ENCODE assay signal across 9 mouse cellular contexts in the genomic region with DNA sequence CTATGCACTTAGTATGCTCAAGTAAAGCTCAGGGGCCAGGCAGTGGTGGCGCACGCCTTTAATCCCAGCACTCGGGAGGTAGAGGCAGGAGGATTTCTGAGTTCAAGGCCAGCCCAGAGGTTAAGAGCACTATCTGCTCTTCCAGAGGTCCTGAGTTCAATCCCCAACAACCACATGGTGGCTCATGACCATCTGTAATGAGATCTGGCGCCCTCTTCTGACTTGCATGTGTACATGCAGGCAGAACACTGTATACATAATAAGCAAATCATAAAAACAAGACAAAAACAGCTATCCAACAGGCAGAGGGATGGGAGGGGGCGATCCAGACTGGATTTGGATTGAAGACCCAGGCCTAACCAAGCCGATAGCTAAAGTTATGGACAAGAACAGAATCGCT. TPM values are rescaled to one million over a fixed set of nuclear protein-coding genes. Genes with fewer than 3 reads are reported as not detected.
DNase-seq lines count a peak whose midpoint lies in the region; ATAC-seq and TF ChIP-seq lines count a peak whose summit lies in the region.
"Had no signal": no experiment of that assay in that cellular context is flagged by ENCODE, and none has a peak within 500 bp of the region (broad histone marks: within the 10 kb centered on the region; RNA-seq: fewer than 3 reads in every experiment).

No protein-coding gene starts in this region.

- no peak overlapping the region for H3K9ac ChIP-seq in lung, embryonic 14.5 days
- H3K9ac ChIP-seq in stomach, postnatal 0 days (ENCODE audit: low read length), result no peak overlapping the region

- TF ChIP-seq EP300 in stomach, postnatal 0 days (optimal IDR thresholded peaks at IDR 0.05), result no peak

- H3K36me3 ChIP-seq in lung, embryonic 14.5 days (ENCODE audit: insufficient read depth), result no peaks in the 10 kb centered on the region
- no peaks in the 10 kb centered on the region for H3K36me3 ChIP-seq in stomach, postnatal 0 days (ENCODE audit: control insufficient read depth, insufficient read depth, low read length)

- WGBS in lung, embryonic 14.5 days, result 72% methylated on average over 7 of the region's 7 CpGs
- WGBS in stomach, postnatal 0 days, result 66% methylated on average over 7 of the region's 7 CpGs

- no peaks in the 10 kb centered on the region for H3K27me3 ChIP-seq in lung, embryonic 14.5 days (ENCODE audit: insufficient read depth, low read length)
- H3K27me3 ChIP-seq in stomach, postnatal 0 days (ENCODE audit: control insufficient read depth, insufficient read depth, low read length), result no peaks in the 10 kb centered on the region

- no peak for TF ChIP-seq POLR2A in bone marrow macrophage, adult 2 months (IDR thresholded peaks at IDR 0.05; ENCODE audit: borderline replicate concordance, low read depth, low read length)

- peak; percentile 60 for TF ChIP-seq CTCF in gastrocnemius, adult 2 months (IDR thresholded peaks at IDR 0.05)
- TF ChIP-seq CTCF in lung, embryonic 14.5 days (IDR thresholded peaks at IDR 0.05; ENCODE audit: low read depth), result peak; percentile 60
- TF ChIP-seq CTCF in bone marrow macrophage, adult 2 months (IDR thresholded peaks at IDR 0.05; ENCODE audit: low read depth, low read length), result peak; percentile 41; the same call in 1 of the 2 replicates
- peak; percentile 77 for TF ChIP-seq CTCF in stomach, postnatal 0 days (IDR thresholded peaks at IDR 0.05; ENCODE audit: low read depth)

- no peak overlapping the region for H3K4me2 ChIP-seq in lung, embryonic 14.5 days
- H3K4me2 ChIP-seq in stomach, postnatal 0 days (replicated peaks; ENCODE audit: low read depth), result no peak overlapping the region

- intact Hi-C loops in gastrocnemius, adult 2 months (cut with DNase I), result no loop called here
- intact Hi-C loops in left cerebral cortex, postnatal 36 days (cut with DNase I), result no loop called here

- H3K27ac ChIP-seq in gastrocnemius, adult 2 months, result no peak overlapping the region
- 0 out of 2 replicates have a peak overlapping the region, but pooled peaks have one; percentile 36 for H3K27ac ChIP-seq in lung, embryonic 14.5 days (ENCODE audit: low read depth)
- no peak overlapping the region for H3K27ac ChIP-seq in bone marrow macrophage, adult 2 months (ENCODE audit: insufficient read depth, low read depth, low read length)
- peak overlapping the region; percentile 80 for H3K27ac ChIP-seq in stomach, postnatal 0 days (replicated peaks)

- H3K4me1 ChIP-seq in lung, embryonic 14.5 days (ENCODE audit: insufficient read depth), result peaks cover 11% of the 10 kb centered on the region
- H3K4me1 ChIP-seq in bone marrow macrophage, adult 2 months (ENCODE audit: control insufficient read depth, insufficient read depth, low read length), result peaks cover 17% of the 10 kb centered on the region
- no peaks in the 10 kb centered on the region for H3K4me1 ChIP-seq in stomach, postnatal 0 days (replicated peaks; ENCODE audit: control insufficient read depth, insufficient read depth)

- peak; percentile 19 for DNase-seq in gastrocnemius, adult 2 months
- no peak for DNase-seq in gastrocnemius, postnatal 25 days
- peak; percentile 64 for DNase-seq in lung, embryonic 14.5 days
- no peak for DNase-seq in lung, postnatal 10 days
- no peak for DNase-seq in stomach, postnatal 0 days (ENCODE audit: low spot score)
- no peak for DNase-seq in left cerebral cortex, adult 18-20 months (ENCODE audit: low spot score in 2 of 2)
- no peak for DNase-seq in left cerebral cortex, postnatal 36 days (ENCODE audit: low spot score in 2 of 2)

- no peaks in the 10 kb centered on the region for H3K9me3 ChIP-seq in lung, embryonic 14.5 days (ENCODE audit: low read depth, low read length)
- no peaks in the 10 kb centered on the region for H3K9me3 ChIP-seq in stomach, postnatal 0 days (ENCODE audit: control insufficient read depth, low read length)

- H3K4me3 ChIP-seq in gastrocnemius, adult 2 months, result no peak overlapping the region
- no peak overlapping the region for H3K4me3 ChIP-seq in lung, embryonic 14.5 days (ENCODE audit: low read depth, low read length)
- no peak overlapping the region for H3K4me3 ChIP-seq in bone marrow macrophage, adult 2 months (ENCODE audit: insufficient read depth, low read length)
- no peak overlapping the region for H3K4me3 ChIP-seq in stomach, postnatal 0 days (ENCODE audit: low read depth, low read length)

- no peak for ATAC-seq in lung, embryonic 14.5 days (ENCODE audit: insufficient read depth)
- no peak for ATAC-seq in stomach, postnatal 0 days (ENCODE audit: low FRiP score, low TSS enrichment)

RNA-seq across cellular contexts. Expression of a gene that starts 5.8 kb away (rescaled TPM):
- total RNA-seq in gastrocnemius, adult 2 months (2021), result 1,000 to 10,000 TPM; 1,106 to 1,162 TPM
- total RNA-seq in gastrocnemius, postnatal 25 days (2021), result 100 to 1,000 TPM; 839 to 859 TPM
- 1,512 and 1,564 TPM in 2 replicates for polyA plus RNA-seq in lung, embryonic 14.5 days (2014; fragmentation: Nextera tagmentation; extraction: Ambion mirVana)
- 586 and 617 TPM in 2 replicates for polyA plus RNA-seq in bone marrow macrophage, adult 2 months (2012; ENCODE audit: insufficient read depth, insufficient read length, missing spikeins)
- 715 and 750 TPM in 2 replicates for polyA plus RNA-seq in stomach, postnatal 0 days (2015; fragmentation: Nextera tagmentation; extraction: Ambion mirVana)
- 1,000 to 10,000 TPM; 1,506 to 1,598 TPM for total RNA-seq in left cerebral cortex, adult 18-20 months (2021)
- total RNA-seq in left cerebral cortex, postnatal 36 days (2021), result 1,000 to 10,000 TPM; 1,413 to 1,526 TPM

RNA-seq across cellular contexts. Expression of a gene that starts 15.2 kb away (rescaled TPM):
- total RNA-seq in gastrocnemius, adult 2 months (2021), result 10 to 100 TPM; 16.0 to 17.3 TPM
- total RNA-seq in gastrocnemius, postnatal 25 days (2021), result 10 to 100 TPM; 17.5 to 21.5 TPM
- 130 and 137 TPM in 2 replicates for polyA plus RNA-seq in lung, embryonic 14.5 days (2014; fragmentation: Nextera tagmentation; extraction: Ambion mirVana)
- polyA plus RNA-seq in bone marrow macrophage, adult 2 months (2012; ENCODE audit: insufficient read depth, insufficient read length, missing spikeins), result 73.7 and 83.1 TPM in 2 replicates
- 72.7 and 76.8 TPM in 2 replicates for polyA plus RNA-seq in stomach, postnatal 0 days (2015; fragmentation: Nextera tagmentation; extraction: Ambion mirVana)
- 10 to 100 TPM; 26.0 to 30.0 TPM for total RNA-seq in left cerebral cortex, adult 18-20 months (2021)
- total RNA-seq in left cerebral cortex, postnatal 36 days (2021), result 10 to 100 TPM; 24.7 to 33.0 TPM

RNA-seq across cellular contexts. Expression of a gene that starts 20.6 kb away (rescaled TPM):
- 10 to 100 TPM; 27.4 to 44.7 TPM for total RNA-seq in gastrocnemius, adult 2 months (2021)
- 10 to 100 TPM; 41.4 to 42.2 TPM for total RNA-seq in gastrocnemius, postnatal 25 days (2021)
- 75.4 and 82.2 TPM in 2 replicates for polyA plus RNA-seq in lung, embryonic 14.5 days (2014; fragmentation: Nextera tagmentation; extraction: Ambion mirVana)
- polyA plus RNA-seq in bone marrow macrophage, adult 2 months (2012; ENCODE audit: insufficient read depth, insufficient read length, missing spikeins), result 88.6 and 93.9 TPM in 2 replicates
- polyA plus RNA-seq in stomach, postnatal 0 days (2015; fragmentation: Nextera tagmentation; extraction: Ambion mirVana), result 49.4 and 55.3 TPM in 2 replicates
- total RNA-seq in left cerebral cortex, adult 18-20 months (2021), result 10 to 100 TPM; 21.7 to 28.0 TPM
- 10 to 100 TPM; 17.1 to 23.2 TPM for total RNA-seq in left cerebral cortex, postnatal 36 days (2021)

RNA-seq across cellular contexts. Expression of a gene that starts 23.1 kb away (rescaled TPM):
- under 1 TPM in 1 of 2 experiments, not detected in 1; 0.36 TPM for total RNA-seq in gastrocnemius, adult 2 months (2021)
- total RNA-seq in gastrocnemius, postnatal 25 days (2021), result 1 to 10 TPM in 1 of 2 experiments, under 1 TPM in 1; 0.36 to 1.4 TPM
- polyA plus RNA-seq in lung, embryonic 14.5 days (2014; fragmentation: Nextera tagmentation; extraction: Ambion mirVana), result not detected in 2 replicates
- polyA plus RNA-seq in bone marrow macrophage, adult 2 months (2012; ENCODE audit: insufficient read depth, insufficient read length, missing spikeins), result not detected in 2 replicates
- polyA plus RNA-seq in stomach, postnatal 0 days (2015; fragmentation: Nextera tagmentation; extraction: Ambion mirVana), result 1.2 and 1.5 TPM in 2 replicates
- total RNA-seq in left cerebral cortex, adult 18-20 months (2021), result not detected
- total RNA-seq in left cerebral cortex, postnatal 36 days (2021), result not detected
- total RNA-seq: gastrocnemius, adult 18-20 months had no signal

RNA-seq across cellular contexts. Expression of a gene that starts 23.3 kb away (rescaled TPM):
- total RNA-seq in gastrocnemius, adult 2 months (2021), result under 1 TPM; 0.36 to 0.43 TPM
- total RNA-seq in gastrocnemius, postnatal 25 days (2021), result under 1 TPM; 0.48 to 0.69 TPM
- polyA plus RNA-seq in lung, embryonic 14.5 days (2014; fragmentation: Nextera tagmentation; extraction: Ambion mirVana), result 2.3 and 3.1 TPM in 2 replicates
- 27.0 and 30.8 TPM in 2 replicates for polyA plus RNA-seq in bone marrow macrophage, adult 2 months (2012; ENCODE audit: insufficient read depth, insufficient read length, missing spikeins)
- 1.6 and 2.0 TPM in 2 replicates for polyA plus RNA-seq in stomach, postnatal 0 days (2015; fragmentation: Nextera tagmentation; extraction: Ambion mirVana)
- total RNA-seq in left cerebral cortex, adult 18-20 months (2021), result 1 to 10 TPM; 1.8 to 2.8 TPM
- total RNA-seq in left cerebral cortex, postnatal 36 days (2021), result 1 to 10 TPM; 1.7 to 2.7 TPM

Comparison
In these comparisons a context has a peak if more than half of its experiments do, and no peak if none do; other contexts are left out.
1. DNase-seq: peak in gastrocnemius, adult 2 months (single experiment) and lung, embryonic 14.5 days (single experiment); none in gastrocnemius, postnatal 25 days (single experiment), lung, postnatal 10 days (single experiment), stomach, postnatal 0 days (single experiment), left cerebral cortex, adult 18-20 months (0 of 2) and left cerebral cortex, postnatal 36 days (0 of 2).
2. H3K27ac ChIP-seq: peak in lung, embryonic 14.5 days (single experiment) and stomach, postnatal 0 days (single experiment); none in gastrocnemius, adult 2 months (single experiment) and bone marrow macrophage, adult 2 months (single experiment).
3. Peak in every context shown above with its lines, with median percentiles within 50 percentile points of each other: CTCF ChIP-seq.